Mouse (Mus musculus) heart, postnatal 0 days (tissue): ENCODE data around the gene Mcoln2. TPM values are rescaled to one million over a fixed set of nuclear protein-coding genes. Genes with fewer than 3 reads are reported as not detected.

Source experiments
- ATAC-seq: fragments of 200-750 bp; cut with Nextera tagmentation; 2 replicates; pipeline ENCODE4 v1.8.0; 2017; ENCODE audit warnings: low read depth, moderate number of reproducible peaks, moderate library complexity; ENCODE audit not compliant: insufficient read depth
- DNase-seq: peaks from one replicate; pipeline ENCODE4 v3.0.0-alpha.2; 2016; ENCODE audit warnings: low spot score
- H3K27ac ChIP-seq: fragments of 300-500 bp; sonication (generic); 2 replicates; pipeline ENCODE4 v1.5.1; 2014; ENCODE audit warnings: low read depth, mild to moderate bottlenecking
- H3K27me3 ChIP-seq: fragments of 300-500 bp; sonication (generic); 2 replicates; pipeline ENCODE4 v1.6.1; 2014; ENCODE audit warnings: low read length, mixed read lengths; ENCODE audit not compliant: control insufficient read depth, insufficient read depth
- H3K36me3 ChIP-seq: fragments of 300-500 bp; sonication (generic); replicated peaks from 2 replicates; pipeline ENCODE4 v1.6.1; 2014; ENCODE audit warnings: low read length, mixed read lengths; ENCODE audit not compliant: control insufficient read depth, insufficient read depth
- H3K4me1 ChIP-seq: fragments of 300-500 bp; sonication (generic); 2 replicates; pipeline ENCODE4 v1.6.1; 2014; ENCODE audit warnings: antibody characterized with exemption; ENCODE audit not compliant: control insufficient read depth, insufficient read depth
- H3K4me2 ChIP-seq: fragments of 300-500 bp; sonication (generic); 2 replicates; pipeline ENCODE4 v1.6.1; 2014; ENCODE audit warnings: low read depth, mild to moderate bottlenecking, low read length, moderate library complexity
- H3K4me3 ChIP-seq: fragments of 300-500 bp; sonication (generic); 2 replicates; pipeline ENCODE4 v1.5.1; 2014; ENCODE audit warnings: low read depth, low read length
- H3K9ac ChIP-seq: fragments of 300-500 bp; sonication (generic); replicated peaks from 2 replicates; pipeline ENCODE4 v1.6.1; 2014; ENCODE audit warnings: low read depth, low read length, mixed read lengths
- H3K9me3 ChIP-seq: fragments of 300-500 bp; sonication (generic); replicated peaks from 2 replicates; pipeline ENCODE4 v1.6.1; 2016; ENCODE audit warnings: low read length; ENCODE audit not compliant: control insufficient read depth
- CTCF ChIP-seq: IDR thresholded peaks from 2 replicates; pipeline ENCODE4 v1.5.1; 2016; ENCODE audit warnings: antibody characterized with exemption, control low read depth, low read depth
- EP300 ChIP-seq: IDR thresholded peaks from 2 replicates; pipeline ENCODE4 v1.6.1; 2016; ENCODE audit warnings: antibody characterized with exemption, low read depth
- WGBS: fragments of 180-500 bp; shearing (Covaris S2); extraction: QIAGEN DNeasy Blood & Tissue Kit; methylation state at CpG from one replicate; pipeline ENCODE4 v1.1.7; 2014; 5-methylcytosine and 5-hydroxymethylcytosine counted together
- polyA plus RNA-seq: library from polyadenylated mRNA; unstranded; fragments of >200 nt; fragmentation: Nextera tagmentation; extraction: Ambion mirVana; gene quantifications from 2 replicates; pipeline ENCODE4 v1.2.1, GENCODE M21; 2015
- total RNA-seq: library from RNA; depleted of rRNA; stranded (reverse); fragments of >200 nt; gene quantifications from 2 replicates; pipeline ENCODE4 v1.2.3, GENCODE M21; 2014; ENCODE audit warnings: low replicate concordance

The Mcoln2 gene
- total and polyA plus RNA-seq, 2 experiments from 2014 or later, result 0.14 TPM; not detected in 1

GRCm38 (mm10) chr3:146159360-146159759 lies 9.7 kb downstream of the Mcoln2 start:
- no peak for TF ChIP-seq EP300
- TF ChIP-seq CTCF, result no peak
- no peaks in the 10 kb centered on the region for H3K27me3 ChIP-seq

GRCm38 (mm10) chr3:146162197-146162596 lies 12.6 kb downstream of the Mcoln2 start:
- H3K27me3 ChIP-seq, result no peaks in the 10 kb centered on the region
- no peak overlapping the region for H3K9ac ChIP-seq
- no peak overlapping the region for H3K4me2 ChIP-seq
- H3K4me3 ChIP-seq, result no peak overlapping the region
- no peaks in the 10 kb centered on the region for H3K36me3 ChIP-seq
- no peak for DNase-seq
- 75% methylated on average over 4 of the region's 4 CpGs for WGBS
- no peaks in the 10 kb centered on the region for H3K4me1 ChIP-seq
- H3K27ac ChIP-seq, result no peak overlapping the region
- no peaks in the 10 kb centered on the region for H3K9me3 ChIP-seq
- TF ChIP-seq EP300, result no peak
- ATAC-seq, result no peak

More at GRCm38 (mm10) chr3:146159360-146159759, 9.7 kb downstream of the Mcoln2 start:
- no peak for ATAC-seq
- Histone ChIP-seq H3K4me3 (no peak overlapping the region), H3K9ac (no peak overlapping the region), H3K27ac (no peak overlapping the region), H3K4me1 (no peaks in the 10 kb centered on the region), H3K9me3 (no peaks in the 10 kb centered on the region), H3K4me2 (no peak overlapping the region), H3K36me3 (no peaks in the 10 kb centered on the region)
- 81% methylated on average over 2 of the region's 2 CpGs for WGBS
- DNase-seq, result no peak

DNA sequence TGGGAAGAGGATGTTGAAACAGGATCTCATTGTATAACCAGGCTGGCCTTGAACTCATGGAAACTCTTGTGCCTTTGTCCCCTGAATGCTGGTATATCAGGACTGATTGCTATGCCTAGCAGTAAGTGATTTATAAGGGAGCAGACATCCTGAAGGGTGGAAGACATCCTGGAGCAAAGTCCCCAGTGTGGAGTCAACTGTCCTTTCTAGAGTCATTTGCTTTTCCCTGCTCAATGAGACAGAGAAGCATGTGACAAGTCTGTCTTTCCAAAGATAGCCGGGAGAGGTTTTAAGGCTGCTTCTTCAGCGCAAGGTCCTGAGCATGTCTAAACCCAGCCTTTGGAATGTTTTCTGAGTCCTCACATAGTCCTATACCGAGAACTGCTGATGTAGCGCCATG lies 19.7 kb downstream of the Mcoln2 start:
- Histone ChIP-seq H3K36me3 (no peaks in the 10 kb centered on the region), H3K9me3 (peaks cover 5% of the 10 kb centered on the region; the same call in 1 of the 2 replicates), H3K27me3 (no peaks in the 10 kb centered on the region), H3K9ac (no peak overlapping the region), H3K27ac (no peak overlapping the region), H3K4me3 (no peak overlapping the region), H3K4me2 (no peak overlapping the region), H3K4me1 (no peaks in the 10 kb centered on the region)
- DNase-seq (no peak), ATAC-seq (no peak)
- TF ChIP-seq CTCF (no peak), EP300 (no peak)
- 81% methylated on average over 4 of the region's 4 CpGs for WGBS

- WGBS, result 60% methylated on average over 5 of the region's 5 CpGs
- DNase-seq, result no peak
- H3K27me3 ChIP-seq, result no peaks in the 10 kb centered on the region
Measured at GRCm38 (mm10) chr3:146173030-146173429, 23.4 kb downstream of the Mcoln2 start.

DNA sequence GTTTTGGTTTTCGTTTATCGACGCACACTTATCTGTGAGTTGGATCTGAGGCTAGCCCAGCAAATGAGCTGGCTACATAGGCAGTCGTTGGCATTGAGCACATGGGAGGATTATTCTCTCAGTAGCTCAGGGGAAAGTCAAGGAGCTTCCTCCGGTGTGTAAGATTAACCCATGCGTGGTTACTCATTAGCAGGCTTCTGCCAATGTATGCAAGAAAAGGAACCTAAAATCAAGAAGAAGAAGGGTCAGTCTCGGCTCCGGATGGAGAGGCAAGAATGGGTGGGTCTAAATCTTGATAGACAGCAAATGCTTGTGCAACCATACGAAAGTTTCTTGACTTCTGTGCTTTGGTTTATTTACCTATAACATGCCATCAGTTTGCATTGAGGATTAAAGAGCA lies 24.6 kb downstream of the Mcoln2 start:
- Histone ChIP-seq H3K4me1 (no peaks in the 10 kb centered on the region), H3K27me3 (no peaks in the 10 kb centered on the region), H3K9ac (no peak overlapping the region), H3K36me3 (no peaks in the 10 kb centered on the region), H3K4me3 (no peak overlapping the region), H3K27ac (no peak overlapping the region), H3K9me3 (peaks cover 5% of the 10 kb centered on the region; the same call in 1 of the 2 replicates), H3K4me2 (no peak overlapping the region)
- no peak for TF ChIP-seq EP300
- no peak for TF ChIP-seq CTCF
- ATAC-seq (no peak), DNase-seq (no peak)
- 84% methylated on average over 9 of the region's 9 CpGs for WGBS

More at GRCm38 (mm10) chr3:146173030-146173429, 23.4 kb downstream of the Mcoln2 start:
- Histone ChIP-seq H3K27ac (no peak overlapping the region), H3K36me3 (no peaks in the 10 kb centered on the region), H3K4me1 (no peaks in the 10 kb centered on the region), H3K4me2 (no peak overlapping the region), H3K9me3 (peaks cover 5% of the 10 kb centered on the region; the same call in 1 of the 2 replicates), H3K9ac (no peak overlapping the region), H3K4me3 (no peak overlapping the region)
- no peak for ATAC-seq
- TF ChIP-seq CTCF (no peak), EP300 (no peak)

DNA sequence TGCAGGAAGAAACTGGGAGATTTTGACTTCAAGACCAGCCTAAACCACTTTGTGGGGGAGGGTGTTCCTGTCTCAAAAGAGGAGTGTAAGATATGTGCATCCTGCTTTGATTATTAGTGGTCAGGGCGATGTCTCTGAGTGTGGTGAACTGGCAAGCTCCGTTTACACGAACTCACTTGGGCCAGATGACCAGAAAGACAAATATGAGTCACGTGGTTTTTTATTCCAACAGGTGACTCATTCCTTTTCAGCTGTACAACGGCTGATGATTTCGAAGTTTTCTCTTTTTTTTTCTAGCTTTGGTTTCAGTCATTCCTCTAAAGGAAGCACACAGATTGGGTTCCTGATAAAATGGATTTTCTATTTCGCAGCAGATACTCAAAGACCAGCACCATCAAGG lies 27.7 kb downstream of the Mcoln2 start:
- DNase-seq, result no peak
- no peaks in the 10 kb centered on the region for H3K27me3 ChIP-seq
- no peaks in the 10 kb centered on the region for H3K36me3 ChIP-seq
- no peaks in the 10 kb centered on the region for H3K4me1 ChIP-seq
- no peak overlapping the region for H3K27ac ChIP-seq
- 54% methylated on average over 7 of the region's 7 CpGs for WGBS
- H3K4me3 ChIP-seq, result no peak overlapping the region
- TF ChIP-seq EP300, result no peak
- no peak for TF ChIP-seq CTCF
- H3K9me3 ChIP-seq, result no peaks in the 10 kb centered on the region
- 0 out of 2 replicates have a peak overlapping the region, but pooled peaks have one; percentile 14 for H3K4me2 ChIP-seq
- ATAC-seq, result no peak
- H3K9ac ChIP-seq, result no peak overlapping the region
